Mouse (Mus musculus) heart, postnatal 0 days (tissue): Measurements from ENCODE around the gene Hk1.

Experiments
- CTCF ChIP-seq: IDR thresholded peaks from 2 replicates; pipeline ENCODE4 v1.5.1; 2016; ENCODE audit warnings: antibody characterized with exemption, control low read depth, low read depth
- EP300 ChIP-seq: IDR thresholded peaks from 2 replicates; pipeline ENCODE4 v1.6.1; 2016; ENCODE audit warnings: antibody characterized with exemption, low read depth

DNA sequence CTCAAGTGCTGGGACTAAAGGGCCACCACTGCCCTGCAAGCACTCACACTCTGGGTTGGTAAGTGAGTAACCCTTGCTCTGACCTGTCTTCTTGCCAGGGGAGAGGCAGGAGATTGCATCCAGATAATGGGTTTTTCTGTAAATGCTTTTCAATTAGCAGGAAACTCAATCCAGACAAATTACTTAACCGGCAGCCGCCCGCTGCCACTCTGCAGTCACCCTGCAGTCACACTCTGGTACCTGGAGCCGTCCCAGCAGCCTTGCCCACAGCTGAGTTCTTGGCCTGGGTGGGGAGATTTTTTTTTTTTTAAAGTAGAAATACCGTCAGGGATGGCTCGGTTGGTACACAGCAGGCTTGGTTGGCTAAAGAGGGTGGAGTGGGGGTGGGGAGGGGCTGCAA is 151.6 kb downstream of the Hk1 start:
- TF ChIP-seq EP300 (no peak), CTCF (no peak)
